Mouse (Mus musculus): Measurements from ENCODE around the gene Mybphl. TPM values are rescaled to one million over a fixed set of nuclear protein-coding genes. Genes with fewer than 3 reads are reported as not detected.

The Mybphl gene
- polyA plus RNA-seq, 1 experiment from 2014 or later, result not detected

DNA sequence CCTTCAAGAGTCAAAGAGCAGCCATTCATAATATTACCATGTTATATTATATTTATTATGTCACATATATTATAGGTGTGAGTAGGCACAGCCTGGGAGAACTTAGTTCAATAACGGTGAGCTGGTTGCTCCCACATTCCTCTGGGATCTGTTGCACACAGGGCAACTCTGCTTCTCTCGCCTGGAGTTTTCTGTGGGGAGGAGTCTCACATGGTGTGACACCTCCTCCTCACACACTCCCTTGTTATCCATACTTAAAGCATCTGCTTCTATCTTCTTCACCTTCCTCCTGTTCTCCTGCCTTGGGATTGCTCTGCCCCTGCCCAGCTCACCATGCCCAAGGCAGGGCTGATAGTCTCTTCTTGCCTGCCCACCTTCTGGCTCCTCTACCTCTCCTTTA, 23.7 kb upstream of the Mybphl start:
- TF ChIP-seq EP300 (optimal IDR thresholded peaks at IDR 0.05) (no peak), CTCF (IDR thresholded peaks at IDR 0.05; ENCODE audit: low read depth) (no peak)
- Histone ChIP-seq H3K27ac (replicated peaks) (no peak overlapping the region), H3K27me3 (ENCODE audit: control insufficient read depth, insufficient read depth, low read length) (no peaks in the 10 kb centered on the region), H3K36me3 (ENCODE audit: control insufficient read depth, insufficient read depth, low read length) (peaks cover 27% of the 10 kb centered on the region), H3K4me1 (replicated peaks; ENCODE audit: control insufficient read depth, insufficient read depth) (no peaks in the 10 kb centered on the region), H3K4me3 (ENCODE audit: low read depth, low read length) (no peak overlapping the region), H3K9me3 (ENCODE audit: control insufficient read depth, low read length) (no peaks in the 10 kb centered on the region), H3K4me2 (replicated peaks; ENCODE audit: low read depth) (no peak overlapping the region), H3K9ac (ENCODE audit: low read length) (no peak overlapping the region)
- no peak for ATAC-seq (ENCODE audit: low FRiP score, low TSS enrichment)
- no peak for DNase-seq (ENCODE audit: low spot score)
- WGBS, result 78% methylated on average over 2 of the region's 2 CpGs

DNA sequence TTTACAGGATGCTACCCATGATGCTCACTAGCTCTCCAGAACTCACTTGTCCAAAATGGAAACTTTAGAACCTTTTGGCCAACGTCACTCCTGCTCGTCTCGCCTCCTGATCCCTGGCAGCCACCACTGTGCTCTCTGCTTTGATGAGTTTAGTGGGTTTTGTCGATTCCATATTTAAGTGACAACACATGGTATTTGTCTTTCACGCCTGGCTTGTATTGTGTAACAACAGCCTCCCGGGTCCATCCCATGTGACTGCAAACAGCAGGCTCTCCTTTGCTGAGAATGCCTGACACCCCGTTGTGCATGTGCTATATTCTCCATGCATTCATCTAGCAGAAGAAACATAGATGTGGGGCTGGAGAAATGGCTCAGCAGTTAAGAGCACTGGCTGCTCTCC, 22.5 kb upstream of the Mybphl start:
- Histone ChIP-seq H3K36me3 (ENCODE audit: control insufficient read depth, insufficient read depth, low read length) (peaks cover 28% of the 10 kb centered on the region), H3K27ac (replicated peaks) (no peak overlapping the region), H3K4me2 (replicated peaks; ENCODE audit: low read depth) (no peak overlapping the region), H3K9ac (ENCODE audit: low read length) (no peak overlapping the region), H3K4me1 (replicated peaks; ENCODE audit: control insufficient read depth, insufficient read depth) (no peaks in the 10 kb centered on the region), H3K4me3 (ENCODE audit: low read depth, low read length) (no peak overlapping the region), H3K27me3 (ENCODE audit: control insufficient read depth, insufficient read depth, low read length) (no peaks in the 10 kb centered on the region), H3K9me3 (ENCODE audit: control insufficient read depth, low read length) (no peaks in the 10 kb centered on the region)
- TF ChIP-seq CTCF (IDR thresholded peaks at IDR 0.05; ENCODE audit: low read depth) (no peak), EP300 (optimal IDR thresholded peaks at IDR 0.05) (no peak)
- 72% methylated on average over 7 of the region's 7 CpGs for WGBS
- ATAC-seq (ENCODE audit: low FRiP score, low TSS enrichment) (no peak), DNase-seq (ENCODE audit: low spot score) (no peak)

DNA sequence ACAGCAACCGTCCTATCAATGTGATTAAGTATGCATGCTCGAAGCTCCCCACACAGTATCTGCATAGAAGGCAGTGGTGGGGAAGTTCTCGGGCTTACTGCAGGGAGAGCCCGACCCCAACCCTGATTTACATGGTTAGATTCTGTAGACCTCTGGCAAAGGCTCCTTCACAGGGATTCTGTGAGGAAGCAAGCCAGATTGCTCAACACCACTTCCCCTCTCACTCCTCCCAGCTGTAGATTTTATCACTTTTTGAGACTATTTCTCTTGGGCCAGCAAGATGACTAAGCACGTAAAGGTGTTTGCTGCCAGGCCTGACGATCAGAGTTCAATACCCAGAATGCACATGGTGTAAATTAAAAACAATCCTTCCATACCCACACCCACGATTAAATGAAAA, 18.9 kb upstream of the Mybphl start:
- no peak overlapping the region for H3K27ac ChIP-seq (replicated peaks)
- peaks cover 18% of the 10 kb centered on the region for H3K36me3 ChIP-seq (ENCODE audit: control insufficient read depth, insufficient read depth, low read length)
- H3K4me3 ChIP-seq (ENCODE audit: low read depth, low read length), result no peak overlapping the region
- no peaks in the 10 kb centered on the region for H3K9me3 ChIP-seq (ENCODE audit: control insufficient read depth, low read length)
- no peak for DNase-seq (ENCODE audit: low spot score)
- no peaks in the 10 kb centered on the region for H3K27me3 ChIP-seq (ENCODE audit: control insufficient read depth, insufficient read depth, low read length)
- TF ChIP-seq CTCF (IDR thresholded peaks at IDR 0.05; ENCODE audit: low read depth), result no peak
- TF ChIP-seq EP300 (optimal IDR thresholded peaks at IDR 0.05), result no peak
- no peak overlapping the region for H3K4me2 ChIP-seq (replicated peaks; ENCODE audit: low read depth)
- H3K9ac ChIP-seq (ENCODE audit: low read length), result no peak overlapping the region
- WGBS, result 78% methylated on average over 7 of the region's 7 CpGs
- ATAC-seq (ENCODE audit: low FRiP score, low TSS enrichment), result no peak
- H3K4me1 ChIP-seq (replicated peaks; ENCODE audit: control insufficient read depth, insufficient read depth), result no peaks in the 10 kb centered on the region

DNA sequence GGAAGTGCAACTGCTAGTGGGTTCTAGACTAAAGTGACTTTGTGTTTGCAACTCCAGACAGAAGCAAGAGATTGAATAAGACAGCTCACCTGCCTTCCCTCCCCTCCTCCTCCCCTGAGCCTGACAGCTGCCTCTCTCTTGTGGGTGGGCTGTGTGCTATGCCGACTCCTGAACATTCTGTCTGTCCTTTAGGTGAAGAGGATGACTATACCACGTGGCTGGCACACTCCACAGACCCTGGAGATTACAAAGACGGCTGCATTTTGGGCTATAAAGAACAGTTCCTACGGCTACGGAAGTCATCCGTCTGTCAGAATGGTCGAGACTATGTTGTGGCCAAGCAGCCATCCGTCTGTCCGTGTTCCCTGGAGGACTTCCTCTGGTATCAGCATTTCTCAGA, 16.3 kb upstream of the Mybphl start:
- 81% methylated on average over 9 of the region's 9 CpGs for WGBS
- H3K4me1 ChIP-seq (replicated peaks; ENCODE audit: control insufficient read depth, insufficient read depth), result no peaks in the 10 kb centered on the region
- H3K9ac ChIP-seq (ENCODE audit: low read length), result no peak overlapping the region
- H3K27me3 ChIP-seq (ENCODE audit: control insufficient read depth, insufficient read depth, low read length), result no peaks in the 10 kb centered on the region
- H3K36me3 ChIP-seq (ENCODE audit: control insufficient read depth, insufficient read depth, low read length), result peaks cover 14% of the 10 kb centered on the region
- TF ChIP-seq EP300 (optimal IDR thresholded peaks at IDR 0.05) (no peak), CTCF (IDR thresholded peaks at IDR 0.05; ENCODE audit: low read depth) (no peak)
- no peak overlapping the region for H3K4me2 ChIP-seq (replicated peaks; ENCODE audit: low read depth)
- ATAC-seq (ENCODE audit: low FRiP score, low TSS enrichment), result no peak
- DNase-seq (ENCODE audit: low spot score), result no peak
- H3K27ac ChIP-seq (replicated peaks), result no peak overlapping the region
- H3K4me3 ChIP-seq (ENCODE audit: low read depth, low read length), result no peak overlapping the region
- H3K9me3 ChIP-seq (ENCODE audit: control insufficient read depth, low read length), result no peaks in the 10 kb centered on the region

DNA sequence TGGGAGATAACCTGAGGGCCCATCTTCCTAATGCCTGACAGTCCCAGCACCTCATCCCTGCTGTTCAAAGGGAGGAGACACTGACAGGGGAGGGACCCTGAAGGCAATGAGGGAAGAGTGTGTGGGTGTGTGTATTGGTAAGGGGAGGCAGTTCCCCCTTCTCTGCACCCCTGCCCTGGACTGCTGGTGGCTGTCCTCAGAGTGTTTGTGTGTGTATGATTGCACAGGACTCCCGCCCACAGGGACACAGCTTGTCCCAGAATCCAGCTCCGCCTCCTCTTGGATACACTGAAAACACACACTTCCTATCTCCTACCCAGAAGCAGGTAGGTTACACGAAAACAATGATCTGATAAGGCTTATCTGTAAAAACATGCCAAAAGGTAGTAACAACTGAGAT, 9.5 kb upstream of the Mybphl start:
- Histone ChIP-seq H3K9ac (ENCODE audit: low read length) (no peak overlapping the region), H3K4me2 (replicated peaks; ENCODE audit: low read depth) (no peak overlapping the region), H3K4me1 (replicated peaks; ENCODE audit: control insufficient read depth, insufficient read depth) (no peaks in the 10 kb centered on the region), H3K4me3 (ENCODE audit: low read depth, low read length) (no peak overlapping the region), H3K36me3 (ENCODE audit: control insufficient read depth, insufficient read depth, low read length) (peaks cover 5% of the 10 kb centered on the region), H3K27ac (replicated peaks) (no peak overlapping the region), H3K27me3 (ENCODE audit: control insufficient read depth, insufficient read depth, low read length) (no peaks in the 10 kb centered on the region), H3K9me3 (ENCODE audit: control insufficient read depth, low read length) (no peaks in the 10 kb centered on the region)
- DNase-seq (ENCODE audit: low spot score) (no peak), ATAC-seq (ENCODE audit: low FRiP score, low TSS enrichment) (no peak)
- 87% methylated on average over 3 of the region's 3 CpGs for WGBS
- TF ChIP-seq EP300 (optimal IDR thresholded peaks at IDR 0.05), result no peak
- TF ChIP-seq CTCF (IDR thresholded peaks at IDR 0.05; ENCODE audit: low read depth), result no peak

DNA sequence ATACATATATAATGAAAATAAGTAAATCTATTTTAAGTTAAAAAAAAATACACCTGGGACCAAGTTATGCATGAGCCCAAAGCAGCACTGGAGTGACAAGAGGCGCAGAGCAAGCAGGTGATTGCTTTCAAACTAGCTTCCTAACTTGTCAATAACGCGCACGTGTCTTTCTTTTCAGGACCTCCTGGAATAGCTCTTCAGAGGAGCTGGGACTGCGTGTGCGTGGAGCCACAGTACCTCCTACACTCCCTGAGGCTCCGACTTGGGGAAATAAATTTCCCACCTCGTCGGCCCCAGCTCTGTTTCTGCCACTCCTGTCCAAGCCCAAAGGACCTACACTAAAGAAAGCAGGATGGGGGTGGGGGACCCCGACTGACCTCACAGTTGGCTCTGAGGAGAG, 7.7 kb upstream of the Mybphl start:
- no peak overlapping the region for H3K27ac ChIP-seq (replicated peaks)
- H3K4me2 ChIP-seq (replicated peaks; ENCODE audit: low read depth), result no peak overlapping the region
- WGBS, result 86% methylated on average over 10 of the region's 10 CpGs
- peaks cover 5% of the 10 kb centered on the region for H3K36me3 ChIP-seq (ENCODE audit: control insufficient read depth, insufficient read depth, low read length)
- H3K4me3 ChIP-seq (ENCODE audit: low read depth, low read length), result no peak overlapping the region
- no peak for DNase-seq (ENCODE audit: low spot score)
- H3K27me3 ChIP-seq (ENCODE audit: control insufficient read depth, insufficient read depth, low read length), result no peaks in the 10 kb centered on the region
- no peaks in the 10 kb centered on the region for H3K9me3 ChIP-seq (ENCODE audit: control insufficient read depth, low read length)
- H3K9ac ChIP-seq (ENCODE audit: low read length), result no peak overlapping the region
- no peaks in the 10 kb centered on the region for H3K4me1 ChIP-seq (replicated peaks; ENCODE audit: control insufficient read depth, insufficient read depth)
- ATAC-seq (ENCODE audit: low FRiP score, low TSS enrichment), result no peak
- no peak for TF ChIP-seq CTCF (IDR thresholded peaks at IDR 0.05; ENCODE audit: low read depth)
- TF ChIP-seq EP300 (optimal IDR thresholded peaks at IDR 0.05), result no peak

Measured in stomach, postnatal 0 days (tissue).